Mouse (Mus musculus): ENCODE measurements around the gene Scyl1. TPM values are rescaled to one million over a fixed set of nuclear protein-coding genes. Genes with fewer than 3 reads are reported as not detected.
A peak's percentile ranks its signal among the peaks of the same experiment; 100 is the strongest.

Scyl1 gene
- polyA plus RNA-seq, 1 experiment from 2014 or later: 62.1 TPM

DNA sequence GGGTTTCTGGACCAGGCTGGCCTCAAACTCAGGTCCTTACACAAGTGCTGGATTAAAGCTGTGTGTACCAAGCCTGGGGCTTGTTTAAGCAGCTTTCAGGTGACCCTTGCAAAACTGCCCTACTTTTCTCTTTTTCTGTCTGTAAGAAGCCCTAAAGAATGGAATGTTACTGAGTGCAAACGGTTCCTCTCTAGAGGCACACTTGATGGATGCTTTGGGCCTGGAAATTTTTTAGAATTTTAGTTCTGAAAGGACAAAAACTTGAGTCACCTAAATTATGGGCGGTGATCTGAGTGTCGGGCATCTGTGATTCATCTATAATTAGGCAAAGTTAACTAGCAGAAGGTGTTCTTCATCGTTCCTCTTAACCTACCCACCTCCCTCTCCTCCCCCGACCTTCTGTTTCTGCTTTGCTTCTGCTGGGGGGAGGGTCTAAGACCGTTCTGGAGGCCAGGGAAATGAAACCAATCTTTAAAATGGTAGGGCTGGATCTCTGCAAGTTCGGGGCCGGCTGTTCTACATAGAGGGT is 33.2 kb upstream of the Scyl1 start:
- H3K4me3 ChIP-seq (ENCODE audit: low read length): peak overlapping the region; percentile 37
- no peak for ATAC-seq (replicated peaks; ENCODE audit: extremely low read depth, insufficient read depth, low FRiP score)
- peaks cover 40% of the 10 kb centered on the region for H3K4me1 ChIP-seq (ENCODE audit: control insufficient read depth, insufficient read depth, low read length)
- H3K9ac ChIP-seq (ENCODE audit: low read length): peak overlapping the region; percentile 78
- H3K9me3 ChIP-seq (replicated peaks; ENCODE audit: control insufficient read depth, low read length): no peaks in the 10 kb centered on the region
- H3K36me3 ChIP-seq (ENCODE audit: control insufficient read depth, insufficient read depth): no peaks in the 10 kb centered on the region
- H3K27ac ChIP-seq (ENCODE audit: low read length): peak overlapping the region; percentile 100
- WGBS: 37% methylated on average over 8 of the region's 8 CpGs
- peak overlapping the region; percentile 73 for H3K4me2 ChIP-seq (ENCODE audit: low read depth, low read length)
- H3K27me3 ChIP-seq (ENCODE audit: control insufficient read depth, insufficient read depth, low read length): no peaks in the 10 kb centered on the region

DNA sequence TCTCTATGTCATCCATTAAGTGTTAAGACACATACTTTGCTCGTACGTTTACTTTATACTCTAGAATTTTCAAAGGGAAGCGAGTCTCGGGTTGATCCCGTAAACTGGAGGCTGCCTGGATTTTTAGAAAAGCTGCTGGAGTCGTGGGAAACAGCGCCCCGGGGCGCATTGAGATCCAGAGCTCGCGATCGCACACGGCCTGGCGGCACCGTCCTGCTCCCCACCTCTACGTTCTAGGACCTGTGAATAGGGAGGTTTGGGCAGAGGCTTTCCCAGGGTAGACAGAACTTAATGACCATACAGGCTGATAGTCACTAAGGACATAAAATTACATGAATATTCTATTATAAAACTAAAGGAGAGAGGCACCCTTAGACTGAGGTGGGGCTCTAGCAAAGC is 32.7 kb upstream of the Scyl1 start:
- peak overlapping the region; percentile 100 for H3K27ac ChIP-seq (ENCODE audit: low read length)
- H3K4me3 ChIP-seq (ENCODE audit: low read length): peak overlapping the region; percentile 37
- no peaks in the 10 kb centered on the region for H3K9me3 ChIP-seq (replicated peaks; ENCODE audit: control insufficient read depth, low read length)
- peak overlapping the region; percentile 73 for H3K4me2 ChIP-seq (ENCODE audit: low read depth, low read length)
- peaks cover 37% of the 10 kb centered on the region for H3K4me1 ChIP-seq (ENCODE audit: control insufficient read depth, insufficient read depth, low read length)
- no peak for ATAC-seq (replicated peaks; ENCODE audit: extremely low read depth, insufficient read depth, low FRiP score)
- WGBS: under 1% methylated on average over 16 of the region's 16 CpGs
- no peaks in the 10 kb centered on the region for H3K27me3 ChIP-seq (ENCODE audit: control insufficient read depth, insufficient read depth, low read length)
- H3K9ac ChIP-seq (ENCODE audit: low read length): peak overlapping the region; percentile 78
- 0 out of 2 replicates have a peak, but pooled peaks cover 3% of the 10 kb centered on the region for H3K36me3 ChIP-seq (ENCODE audit: control insufficient read depth, insufficient read depth)

DNA sequence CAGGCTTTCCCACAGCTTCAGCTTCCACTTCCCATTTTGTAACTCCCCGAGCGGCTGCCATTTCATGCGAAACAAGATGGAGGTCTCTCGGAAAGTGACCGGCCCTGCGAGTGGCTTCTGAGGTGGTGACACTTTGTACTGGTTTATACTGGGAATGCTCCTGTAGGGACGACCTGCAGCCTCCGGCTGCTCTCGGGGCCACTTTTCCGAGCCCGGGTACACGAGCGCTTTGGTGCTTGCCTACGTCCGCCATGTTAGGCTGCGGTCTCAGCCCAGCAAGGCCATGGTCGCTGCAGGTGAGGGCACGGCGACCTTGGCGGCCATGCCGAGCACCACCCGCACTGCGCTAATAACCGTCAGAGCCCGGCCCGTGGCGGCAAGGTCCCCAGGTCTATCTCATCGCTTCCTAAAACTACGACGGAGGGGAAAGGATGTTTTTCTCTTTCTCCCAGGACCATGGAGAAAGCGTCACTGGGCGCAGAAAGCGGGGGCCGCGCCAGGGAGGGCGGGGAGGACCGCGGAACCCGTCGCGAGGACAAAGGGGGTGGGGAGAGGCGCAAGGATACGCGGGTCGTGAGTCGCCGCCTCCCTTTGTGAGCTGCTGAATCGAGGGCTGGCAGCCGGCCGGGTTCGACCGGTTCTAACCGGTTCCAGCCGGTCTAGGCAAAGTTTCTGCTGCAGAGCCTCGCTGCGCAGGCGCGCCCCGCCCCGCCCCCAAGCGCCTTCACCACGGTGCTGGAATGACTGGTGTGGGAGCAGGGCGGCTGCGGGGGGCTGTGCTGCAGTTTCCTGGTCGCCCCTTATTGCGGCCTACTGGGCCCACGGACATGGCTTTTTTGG is 32.0 kb upstream of the Scyl1 start:
- peaks cover 32% of the 10 kb centered on the region for H3K4me1 ChIP-seq (ENCODE audit: control insufficient read depth, insufficient read depth, low read length)
- peaks cover 8% of the 10 kb centered on the region; the same call in 1 of the 2 replicates for H3K36me3 ChIP-seq (ENCODE audit: control insufficient read depth, insufficient read depth)
- H3K9me3 ChIP-seq (replicated peaks; ENCODE audit: control insufficient read depth, low read length): no peaks in the 10 kb centered on the region
- H3K27me3 ChIP-seq (ENCODE audit: control insufficient read depth, insufficient read depth, low read length): no peaks in the 10 kb centered on the region
- peak overlapping the region; percentile 81 for H3K4me2 ChIP-seq (ENCODE audit: low read depth, low read length)
- under 1% methylated on average over 62 of the region's 67 CpGs for WGBS
- peak overlapping the region; percentile 100 for H3K27ac ChIP-seq (ENCODE audit: low read length)
- peak overlapping the region; percentile 55 for H3K4me3 ChIP-seq (ENCODE audit: low read length)
- peak; percentile 93 for ATAC-seq (replicated peaks; ENCODE audit: extremely low read depth, insufficient read depth, low FRiP score)
- peak overlapping the region; percentile 86 for H3K9ac ChIP-seq (ENCODE audit: low read length)

DNA sequence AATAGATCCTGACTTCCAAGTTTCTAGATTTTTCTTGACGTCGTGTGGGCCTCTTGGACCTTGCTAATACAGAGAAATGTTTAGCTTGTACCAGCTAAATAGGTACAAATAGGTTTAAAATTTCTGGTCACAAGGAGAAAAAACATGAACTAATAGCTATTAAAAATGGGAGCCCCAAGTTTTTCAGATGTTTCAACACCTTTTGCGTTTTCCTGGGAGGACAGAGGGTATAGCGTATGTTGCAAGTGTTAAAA is 31.5 kb upstream of the Scyl1 start:
- Histone ChIP-seq H3K27ac (ENCODE audit: low read length) (peak overlapping the region; percentile 100), H3K4me3 (ENCODE audit: low read length) (peak overlapping the region; percentile 55), H3K36me3 (ENCODE audit: control insufficient read depth, insufficient read depth) (peaks cover 12% of the 10 kb centered on the region), H3K4me2 (ENCODE audit: low read depth, low read length) (peak overlapping the region; percentile 81), H3K27me3 (ENCODE audit: control insufficient read depth, insufficient read depth, low read length) (no peaks in the 10 kb centered on the region), H3K9me3 (replicated peaks; ENCODE audit: control insufficient read depth, low read length) (no peaks in the 10 kb centered on the region), H3K4me1 (ENCODE audit: control insufficient read depth, insufficient read depth, low read length) (peaks cover 30% of the 10 kb centered on the region), H3K9ac (ENCODE audit: low read length) (peak overlapping the region; percentile 86)
- WGBS: 1% methylated on average over 4 of the region's 4 CpGs
- no peak for ATAC-seq (replicated peaks; ENCODE audit: extremely low read depth, insufficient read depth, low FRiP score)

DNA sequence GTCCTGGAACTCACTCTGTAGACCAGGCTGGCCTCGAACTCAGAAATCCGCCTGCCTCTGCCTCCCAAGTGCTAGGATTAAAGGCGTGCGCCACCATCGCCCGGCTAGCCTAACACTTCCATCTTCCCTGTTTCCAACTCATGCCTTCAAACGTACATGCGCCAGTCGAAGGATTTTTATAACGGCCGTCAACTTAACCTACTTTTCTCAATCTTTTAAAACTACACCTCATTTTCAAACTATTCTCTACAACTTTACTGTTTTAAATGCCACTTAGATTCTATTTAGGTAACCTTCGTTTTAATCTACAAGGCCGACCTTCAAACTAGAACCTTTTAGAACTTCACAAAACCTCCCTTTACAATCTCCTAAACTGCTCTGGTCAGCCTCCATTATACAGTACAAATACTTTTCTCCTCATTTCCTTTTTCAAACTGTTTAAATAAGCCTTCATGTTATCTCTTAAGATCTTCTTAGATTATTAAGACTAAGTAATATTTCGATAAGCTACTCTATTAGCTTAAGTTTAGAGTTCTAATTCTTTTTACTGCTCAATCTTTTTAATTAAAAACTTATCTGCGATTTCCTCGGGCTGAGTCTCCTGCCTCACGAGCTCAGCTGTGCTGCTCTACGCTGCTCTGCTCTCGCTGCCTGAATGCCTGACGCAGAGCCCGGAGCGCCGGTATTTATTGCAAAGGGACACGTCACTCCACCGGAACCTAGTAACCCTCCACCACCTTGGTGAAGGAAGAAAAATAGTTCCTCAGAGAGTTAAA is 31.0 kb upstream of the Scyl1 start:
- 0 out of 2 replicates have a peak, but pooled peaks have one; percentile 16 for ATAC-seq (replicated peaks; ENCODE audit: extremely low read depth, insufficient read depth, low FRiP score)
- under 1% methylated on average over 25 of the region's 25 CpGs for WGBS
- H3K36me3 ChIP-seq (ENCODE audit: control insufficient read depth, insufficient read depth): peaks cover 13% of the 10 kb centered on the region

DNA sequence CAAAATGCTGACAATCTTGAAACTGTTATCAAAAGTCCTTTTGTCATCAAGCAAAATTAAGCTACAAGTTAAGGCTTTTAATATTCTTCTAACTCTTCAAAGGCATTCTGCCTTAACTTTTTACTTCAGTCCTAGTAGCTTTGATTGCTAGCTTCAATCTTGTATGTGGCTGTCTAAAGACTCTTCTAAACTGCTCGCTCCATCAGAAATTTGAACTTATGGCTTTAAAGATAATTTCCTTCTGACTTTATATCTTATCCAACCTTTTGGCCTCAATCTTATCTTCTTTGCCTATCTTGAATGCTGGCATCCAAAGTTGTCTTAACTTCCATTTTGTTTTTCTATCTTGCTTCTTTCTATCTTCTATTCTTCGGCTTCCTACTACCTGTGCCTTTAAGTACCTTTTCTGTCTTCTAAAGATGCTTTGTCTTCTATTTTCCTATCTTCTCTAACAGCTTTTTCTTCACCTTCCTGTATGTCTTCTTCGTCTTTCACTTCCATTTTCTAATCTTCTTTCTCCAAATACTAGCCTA is 30.3 kb upstream of the Scyl1 start:
- peaks cover 20% of the 10 kb centered on the region for H3K36me3 ChIP-seq (ENCODE audit: control insufficient read depth, insufficient read depth)
- peak overlapping the region; percentile 72 for H3K4me3 ChIP-seq (ENCODE audit: low read length)
- H3K9me3 ChIP-seq (replicated peaks; ENCODE audit: control insufficient read depth, low read length): no peaks in the 10 kb centered on the region
- no peak for ATAC-seq (replicated peaks; ENCODE audit: extremely low read depth, insufficient read depth, low FRiP score)
- WGBS: 0% methylated on average over 3 of the region's 3 CpGs
- H3K27ac ChIP-seq (ENCODE audit: low read length): peak overlapping the region; percentile 86
- H3K4me2 ChIP-seq (ENCODE audit: low read depth, low read length): peak overlapping the region; percentile 53
- peak overlapping the region; percentile 96 for H3K9ac ChIP-seq (ENCODE audit: low read length)
- peaks cover 30% of the 10 kb centered on the region for H3K4me1 ChIP-seq (ENCODE audit: control insufficient read depth, insufficient read depth, low read length)
- no peaks in the 10 kb centered on the region for H3K27me3 ChIP-seq (ENCODE audit: control insufficient read depth, insufficient read depth, low read length)

More for the DNA sequence above, 31.0 kb upstream of the Scyl1 start:
- H3K27ac ChIP-seq (ENCODE audit: low read length): peak overlapping the region; percentile 100
- peak overlapping the region; percentile 72 for H3K4me3 ChIP-seq (ENCODE audit: low read length)
- no peaks in the 10 kb centered on the region for H3K27me3 ChIP-seq (ENCODE audit: control insufficient read depth, insufficient read depth, low read length)
- no peaks in the 10 kb centered on the region for H3K9me3 ChIP-seq (replicated peaks; ENCODE audit: control insufficient read depth, low read length)
- peak overlapping the region; percentile 96 for H3K9ac ChIP-seq (ENCODE audit: low read length)
- H3K4me2 ChIP-seq (ENCODE audit: low read depth, low read length): peak overlapping the region; percentile 81
- H3K4me1 ChIP-seq (ENCODE audit: control insufficient read depth, insufficient read depth, low read length): peaks cover 30% of the 10 kb centered on the region

DNA sequence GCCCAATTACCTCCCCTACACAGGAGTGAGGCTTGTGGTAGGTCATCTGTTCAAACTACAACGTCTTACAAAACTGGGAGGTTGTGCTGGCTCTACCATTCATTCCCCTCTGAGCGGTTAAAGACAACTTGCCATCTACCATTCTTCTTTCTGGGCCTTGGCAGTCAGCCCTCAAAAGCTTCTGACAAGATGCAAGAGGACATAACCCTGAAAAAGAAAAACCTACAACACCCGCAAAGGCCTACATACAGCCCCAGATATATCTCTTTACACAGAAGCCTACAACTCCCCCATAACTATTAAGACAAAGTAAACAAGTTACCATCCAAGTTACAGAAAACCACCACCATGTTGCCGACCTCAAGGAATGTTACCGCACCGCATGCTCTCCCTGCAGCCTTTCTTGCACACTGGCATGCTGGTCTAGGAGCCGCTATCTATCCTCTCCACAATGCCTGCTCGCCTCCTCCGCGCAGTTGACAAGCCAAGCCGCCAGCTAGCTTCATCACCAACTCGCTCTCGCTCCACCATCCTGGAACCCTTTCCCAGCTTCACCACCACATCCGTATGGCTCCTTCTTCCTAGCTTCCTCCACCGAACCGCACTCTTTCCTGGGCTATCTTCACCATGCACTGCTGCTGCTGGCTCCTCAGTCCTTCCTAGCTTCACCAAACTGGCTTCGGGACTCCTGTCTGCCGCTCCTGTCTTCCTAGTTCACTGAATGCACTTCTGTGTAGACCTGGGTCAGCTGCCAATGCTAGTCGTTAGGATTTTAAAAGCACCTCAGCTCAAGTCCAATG is 29.6 kb upstream of the Scyl1 start:
- H3K4me3 ChIP-seq (ENCODE audit: low read length): peak overlapping the region; percentile 72
- peaks cover 27% of the 10 kb centered on the region for H3K36me3 ChIP-seq (ENCODE audit: control insufficient read depth, insufficient read depth)
- WGBS: under 1% methylated on average over 19 of the region's 19 CpGs
- peak overlapping the region; percentile 53 for H3K4me2 ChIP-seq (ENCODE audit: low read depth, low read length)
- H3K4me1 ChIP-seq (ENCODE audit: control insufficient read depth, insufficient read depth, low read length): peaks cover 31% of the 10 kb centered on the region
- peak overlapping the region; percentile 96 for H3K9ac ChIP-seq (ENCODE audit: low read length)
- no peaks in the 10 kb centered on the region for H3K27me3 ChIP-seq (ENCODE audit: control insufficient read depth, insufficient read depth, low read length)
- ATAC-seq (replicated peaks; ENCODE audit: extremely low read depth, insufficient read depth, low FRiP score): no peak
- no peaks in the 10 kb centered on the region for H3K9me3 ChIP-seq (replicated peaks; ENCODE audit: control insufficient read depth, low read length)
- H3K27ac ChIP-seq (ENCODE audit: low read length): peak overlapping the region; percentile 86

DNA sequence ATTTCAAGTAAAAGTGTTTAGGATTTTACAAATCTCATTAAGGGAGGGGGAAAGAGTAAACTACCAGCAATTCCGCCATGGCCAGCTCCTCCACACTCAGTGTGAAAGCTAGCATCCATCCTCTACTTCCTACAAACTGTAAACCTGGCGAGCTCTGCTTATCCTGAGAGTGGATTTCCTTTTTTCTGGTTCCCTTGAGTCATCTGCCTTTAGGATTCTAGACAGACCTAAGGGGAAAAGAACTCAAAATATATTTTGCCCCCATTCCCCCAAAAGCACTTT is 29.1 kb upstream of the Scyl1 start:
- ATAC-seq (replicated peaks; ENCODE audit: extremely low read depth, insufficient read depth, low FRiP score): no peak
- Histone ChIP-seq H3K27ac (ENCODE audit: low read length) (peak overlapping the region; percentile 86), H3K36me3 (ENCODE audit: control insufficient read depth, insufficient read depth) (peaks cover 32% of the 10 kb centered on the region), H3K4me3 (ENCODE audit: low read length) (peak overlapping the region; percentile 72), H3K27me3 (ENCODE audit: control insufficient read depth, insufficient read depth, low read length) (no peaks in the 10 kb centered on the region), H3K9me3 (replicated peaks; ENCODE audit: control insufficient read depth, low read length) (no peaks in the 10 kb centered on the region), H3K4me2 (ENCODE audit: low read depth, low read length) (peak overlapping the region; percentile 53), H3K9ac (ENCODE audit: low read length) (peak overlapping the region; percentile 96), H3K4me1 (ENCODE audit: control insufficient read depth, insufficient read depth, low read length) (peaks cover 32% of the 10 kb centered on the region)
- WGBS: 2% methylated on average over 2 of the region's 2 CpGs
